Mouse (Mus musculus): Measurements from ENCODE around the gene Kcnd2.

DNA sequence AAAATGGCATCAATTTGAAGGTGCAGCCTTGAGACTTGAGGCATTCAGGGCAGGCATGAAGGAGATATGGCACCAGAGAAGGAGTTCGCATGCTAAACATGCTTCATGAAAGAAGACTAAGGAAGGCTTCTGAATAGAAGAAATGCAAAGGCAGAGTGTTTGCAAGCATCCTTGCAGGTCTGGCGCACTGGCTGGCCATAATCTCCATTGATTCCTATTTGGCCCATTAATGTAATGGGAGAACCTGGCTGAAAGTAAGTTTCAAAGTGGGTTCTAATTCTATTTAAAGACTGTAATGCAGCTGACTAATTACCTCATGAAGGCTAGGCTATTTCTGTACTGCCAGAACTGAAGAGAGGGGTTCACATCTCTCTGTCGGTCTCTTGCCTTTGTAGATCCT is 94.9 kb downstream of the Kcnd2 start:
- TF ChIP-seq POLR2A (IDR thresholded peaks at IDR 0.05; ENCODE audit: insufficient read depth, low read depth, low read length) (no peak), CTCF (IDR thresholded peaks at IDR 0.05; ENCODE audit: insufficient read depth, low read depth, low read length) (no peak)

All from olfactory bulb, adult 2 months (tissue).